Mouse (Mus musculus): Measurements from ENCODE around the gene Klk5. TPM values are rescaled to one million over a fixed set of nuclear protein-coding genes. Genes with fewer than 3 reads are reported as not detected.
A peak's percentile ranks its signal among the peaks of the same experiment; 100 is the strongest.

Klk5 gene
- polyA plus RNA-seq, 1 experiment from 2014 or later = not detected

GRCm38 (mm10) chr7:43857501-43857900, 15.7 kb downstream of the Klk5 start:
- H3K36me3 ChIP-seq (ENCODE audit: control insufficient read depth, insufficient read depth, low read length) = no peaks in the 10 kb centered on the region
- no peak overlapping the region for H3K4me3 ChIP-seq (ENCODE audit: low read depth, low read length)
- H3K4me1 ChIP-seq (replicated peaks; ENCODE audit: control insufficient read depth, insufficient read depth, low read length) = no peaks in the 10 kb centered on the region
- 89% methylated on average over 12 of the region's 12 CpGs for WGBS
- DNase-seq (ENCODE audit: low spot score) (no peak), ATAC-seq (replicated peaks; ENCODE audit: low FRiP score, low TSS enrichment, low read depth) (no peak)
- H3K27ac ChIP-seq (ENCODE audit: low read depth) = no peak overlapping the region
- no peak overlapping the region for H3K9ac ChIP-seq (ENCODE audit: low read length)
- no peaks in the 10 kb centered on the region for H3K27me3 ChIP-seq (replicated peaks; ENCODE audit: control insufficient read depth, insufficient read depth, low read length)
- H3K9me3 ChIP-seq (ENCODE audit: control insufficient read depth, low read length) = no peaks in the 10 kb centered on the region
- no peak overlapping the region for H3K4me2 ChIP-seq (ENCODE audit: low read length)

GRCm38 (mm10) chr7:43860411-43860810, 18.6 kb downstream of the Klk5 start:
- 81% methylated on average over 8 of the region's 8 CpGs for WGBS
- Histone ChIP-seq H3K4me3 (ENCODE audit: low read depth, low read length) (no peak overlapping the region), H3K27me3 (replicated peaks; ENCODE audit: control insufficient read depth, insufficient read depth, low read length) (no peaks in the 10 kb centered on the region), H3K36me3 (ENCODE audit: control insufficient read depth, insufficient read depth, low read length) (no peaks in the 10 kb centered on the region), H3K27ac (ENCODE audit: low read depth) (no peak overlapping the region), H3K4me2 (ENCODE audit: low read length) (no peak overlapping the region), H3K9ac (ENCODE audit: low read length) (no peak overlapping the region), H3K4me1 (replicated peaks; ENCODE audit: control insufficient read depth, insufficient read depth, low read length) (no peaks in the 10 kb centered on the region), H3K9me3 (ENCODE audit: control insufficient read depth, low read length) (no peaks in the 10 kb centered on the region)
- no peak for DNase-seq (ENCODE audit: low spot score)
- ATAC-seq (replicated peaks; ENCODE audit: low FRiP score, low TSS enrichment, low read depth) = no peak

GRCm38 (mm10) chr7:43873237-43873636, 31.5 kb downstream of the Klk5 start:
- Histone ChIP-seq H3K9me3 (ENCODE audit: control insufficient read depth, low read length) (no peaks in the 10 kb centered on the region), H3K27me3 (replicated peaks; ENCODE audit: control insufficient read depth, insufficient read depth, low read length) (no peaks in the 10 kb centered on the region), H3K36me3 (ENCODE audit: control insufficient read depth, insufficient read depth, low read length) (no peaks in the 10 kb centered on the region), H3K4me1 (replicated peaks; ENCODE audit: control insufficient read depth, insufficient read depth, low read length) (no peaks in the 10 kb centered on the region), H3K27ac (ENCODE audit: low read depth) (no peak overlapping the region), H3K4me3 (ENCODE audit: low read depth, low read length) (no peak overlapping the region), H3K4me2 (ENCODE audit: low read length) (no peak overlapping the region), H3K9ac (ENCODE audit: low read length) (no peak overlapping the region)
- 8% methylated on average over 10 of the region's 10 CpGs for WGBS
- no peak for ATAC-seq (replicated peaks; ENCODE audit: low FRiP score, low TSS enrichment, low read depth)
- peak; percentile 87 for DNase-seq (ENCODE audit: low spot score)

GRCm38 (mm10) chr7:43873674-43874073, 31.9 kb downstream of the Klk5 start:
- no peak overlapping the region for H3K27ac ChIP-seq (ENCODE audit: low read depth)
- no peak overlapping the region for H3K4me3 ChIP-seq (ENCODE audit: low read depth, low read length)
- ATAC-seq (replicated peaks; ENCODE audit: low FRiP score, low TSS enrichment, low read depth) (no peak), DNase-seq (ENCODE audit: low spot score) (no peak)
- H3K4me1 ChIP-seq (replicated peaks; ENCODE audit: control insufficient read depth, insufficient read depth, low read length) = no peaks in the 10 kb centered on the region
- no peaks in the 10 kb centered on the region for H3K9me3 ChIP-seq (ENCODE audit: control insufficient read depth, low read length)
- H3K27me3 ChIP-seq (replicated peaks; ENCODE audit: control insufficient read depth, insufficient read depth, low read length) = no peaks in the 10 kb centered on the region
- 75% methylated on average over 3 of the region's 3 CpGs for WGBS
- no peak overlapping the region for H3K4me2 ChIP-seq (ENCODE audit: low read length)
- no peaks in the 10 kb centered on the region for H3K36me3 ChIP-seq (ENCODE audit: control insufficient read depth, insufficient read depth, low read length)
- no peak overlapping the region for H3K9ac ChIP-seq (ENCODE audit: low read length)

- no peaks in the 10 kb centered on the region for H3K27me3 ChIP-seq (replicated peaks; ENCODE audit: control insufficient read depth, insufficient read depth, low read length)
- no peak for DNase-seq (ENCODE audit: low spot score)
- 75% methylated on average over 6 of the region's 6 CpGs for WGBS
- no peak overlapping the region for H3K4me3 ChIP-seq (ENCODE audit: low read depth, low read length)
- H3K27ac ChIP-seq (ENCODE audit: low read depth) = no peak overlapping the region
- H3K36me3 ChIP-seq (ENCODE audit: control insufficient read depth, insufficient read depth, low read length) = no peaks in the 10 kb centered on the region
- no peak for ATAC-seq (replicated peaks; ENCODE audit: low FRiP score, low TSS enrichment, low read depth)
- H3K4me1 ChIP-seq (replicated peaks; ENCODE audit: control insufficient read depth, insufficient read depth, low read length) = no peaks in the 10 kb centered on the region
- no peaks in the 10 kb centered on the region for H3K9me3 ChIP-seq (ENCODE audit: control insufficient read depth, low read length)
- no peak overlapping the region for H3K9ac ChIP-seq (ENCODE audit: low read length)
- no peak overlapping the region for H3K4me2 ChIP-seq (ENCODE audit: low read length)
Measured at GRCm38 (mm10) chr7:43874868-43875375, 33.2 kb downstream of the Klk5 start.

- Histone ChIP-seq H3K27me3 (replicated peaks; ENCODE audit: control insufficient read depth, insufficient read depth, low read length) (no peaks in the 10 kb centered on the region), H3K27ac (ENCODE audit: low read depth) (no peak overlapping the region), H3K4me3 (ENCODE audit: low read depth, low read length) (no peak overlapping the region), H3K4me1 (replicated peaks; ENCODE audit: control insufficient read depth, insufficient read depth, low read length) (no peaks in the 10 kb centered on the region), H3K36me3 (ENCODE audit: control insufficient read depth, insufficient read depth, low read length) (no peaks in the 10 kb centered on the region), H3K9ac (ENCODE audit: low read length) (no peak overlapping the region), H3K4me2 (ENCODE audit: low read length) (no peak overlapping the region), H3K9me3 (ENCODE audit: control insufficient read depth, low read length) (no peaks in the 10 kb centered on the region)
- ATAC-seq (replicated peaks; ENCODE audit: low FRiP score, low TSS enrichment, low read depth) = peak; percentile 47; the same call in 1 of the 2 replicates
- WGBS = 65% methylated on average over 4 of the region's 4 CpGs
- no peak for DNase-seq (ENCODE audit: low spot score)
Measured at GRCm38 (mm10) chr7:43876444-43876843, 34.7 kb downstream of the Klk5 start.

GRCm38 (mm10) chr7:43878281-43878680, 36.5 kb downstream of the Klk5 start:
- no peak overlapping the region for H3K27ac ChIP-seq (ENCODE audit: low read depth)
- H3K4me1 ChIP-seq (replicated peaks; ENCODE audit: control insufficient read depth, insufficient read depth, low read length) = no peaks in the 10 kb centered on the region
- H3K4me3 ChIP-seq (ENCODE audit: low read depth, low read length) = no peak overlapping the region
- no peak for ATAC-seq (replicated peaks; ENCODE audit: low FRiP score, low TSS enrichment, low read depth)
- H3K36me3 ChIP-seq (ENCODE audit: control insufficient read depth, insufficient read depth, low read length) = no peaks in the 10 kb centered on the region
- DNase-seq (ENCODE audit: low spot score) = no peak
- no peaks in the 10 kb centered on the region; the same call in 1 of the 2 replicates for H3K27me3 ChIP-seq (replicated peaks; ENCODE audit: control insufficient read depth, insufficient read depth, low read length)
- no peak overlapping the region for H3K4me2 ChIP-seq (ENCODE audit: low read length)
- WGBS = 34% methylated on average over 1 of the region's 1 CpGs
- H3K9ac ChIP-seq (ENCODE audit: low read length) = no peak overlapping the region
- H3K9me3 ChIP-seq (ENCODE audit: control insufficient read depth, low read length) = no peaks in the 10 kb centered on the region

- no peaks in the 10 kb centered on the region for H3K36me3 ChIP-seq (ENCODE audit: control insufficient read depth, insufficient read depth, low read length)
- WGBS = 11% methylated on average over 3 of the region's 3 CpGs
Measured at GRCm38 (mm10) chr7:43880912-43881311, 39.1 kb downstream of the Klk5 start, which contains the start of gene Klk4. TSS of gene Klk4 (plus strand) at chr7:43881160.

GRCm38 (mm10) chr7:43882346-43882745, 40.6 kb downstream of the Klk5 start:
- Histone ChIP-seq H3K4me3 (ENCODE audit: low read depth, low read length) (no peak overlapping the region), H3K9ac (ENCODE audit: low read length) (no peak overlapping the region), H3K4me2 (ENCODE audit: low read length) (no peak overlapping the region), H3K27ac (ENCODE audit: low read depth) (no peak overlapping the region), H3K27me3 (replicated peaks; ENCODE audit: control insufficient read depth, insufficient read depth, low read length) (no peaks in the 10 kb centered on the region; the same call in 1 of the 2 replicates), H3K9me3 (ENCODE audit: control insufficient read depth, low read length) (no peaks in the 10 kb centered on the region), H3K4me1 (replicated peaks; ENCODE audit: control insufficient read depth, insufficient read depth, low read length) (no peaks in the 10 kb centered on the region), H3K36me3 (ENCODE audit: control insufficient read depth, insufficient read depth, low read length) (no peaks in the 10 kb centered on the region)
- 18% methylated on average over 4 of the region's 4 CpGs for WGBS
- no peak for ATAC-seq (replicated peaks; ENCODE audit: low FRiP score, low TSS enrichment, low read depth)
- DNase-seq (ENCODE audit: low spot score) = no peak

More at GRCm38 (mm10) chr7:43880912-43881311, 39.1 kb downstream of the Klk5 start, which contains the start of gene Klk4:
- no peak for DNase-seq (ENCODE audit: low spot score)
- H3K4me1 ChIP-seq (replicated peaks; ENCODE audit: control insufficient read depth, insufficient read depth, low read length) = no peaks in the 10 kb centered on the region
- H3K9me3 ChIP-seq (ENCODE audit: control insufficient read depth, low read length) = no peaks in the 10 kb centered on the region
- ATAC-seq (replicated peaks; ENCODE audit: low FRiP score, low TSS enrichment, low read depth) = no peak
- H3K4me3 ChIP-seq (ENCODE audit: low read depth, low read length) = no peak within 1 kb of the TSS
- no peak within 1 kb of the TSS for H3K4me2 ChIP-seq (ENCODE audit: low read length)
- H3K9ac ChIP-seq (ENCODE audit: low read length) = no peak within 1 kb of the TSS
- H3K27ac ChIP-seq (ENCODE audit: low read depth) = no peak within 1 kb of the TSS
- H3K27me3 ChIP-seq (replicated peaks; ENCODE audit: control insufficient read depth, insufficient read depth, low read length) = no peaks in the 10 kb centered on the region; the same call in 1 of the 2 replicates
